9 mouse cellular contexts compared by ENCODE assay signal in the genomic region with DNA sequence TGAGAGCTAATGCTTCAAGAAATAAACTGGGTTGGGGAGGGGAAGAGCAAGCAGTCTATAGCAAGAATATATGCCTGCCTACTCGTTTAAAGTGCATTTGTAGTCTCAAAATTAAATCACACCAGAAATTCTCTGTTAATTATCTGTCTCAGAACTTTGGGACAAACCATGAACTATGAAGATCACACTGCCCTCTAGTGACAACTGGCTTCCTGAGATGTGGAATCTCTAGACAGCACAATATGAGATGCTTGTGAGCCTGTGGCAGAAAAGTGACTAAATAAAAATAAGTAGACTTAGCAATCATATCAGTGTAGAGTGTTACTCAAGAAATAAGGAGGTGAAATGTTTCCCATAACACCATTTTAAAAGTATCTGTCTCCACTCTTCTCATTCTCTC. TPM values are rescaled to one million over a fixed set of nuclear protein-coding genes. Genes with fewer than 3 reads are reported as not detected.
DNase-seq lines count a peak whose midpoint lies in the region; ATAC-seq and TF ChIP-seq lines count a peak whose summit lies in the region.
"Had no signal": no experiment of that assay in that cellular context is flagged by ENCODE, and none has a peak within 500 bp of the region (broad histone marks: within the 10 kb centered on the region; RNA-seq: fewer than 3 reads in every experiment).

No protein-coding gene starts in this region.

- intact Hi-C loops in left cerebral cortex, postnatal 10 days (cut with DNase I): loop anchor here (2.0 kb wide), 1 partner anchor 164 kb away; no protein-coding TSS in a partner anchor

- H3K27me3 ChIP-seq in heart, postnatal 0 days (ENCODE audit: control insufficient read depth, insufficient read depth, low read length): no peaks in the 10 kb centered on the region
- H3K27me3 ChIP-seq in heart, embryonic 10.5 days (ENCODE audit: insufficient read depth, poor library complexity, severe bottlenecking): no peaks in the 10 kb centered on the region
- H3K27me3 ChIP-seq: neural tube, embryonic 12.5 days had no signal

- H3K4me1 ChIP-seq in heart, postnatal 0 days (ENCODE audit: control insufficient read depth, insufficient read depth): no peaks in the 10 kb centered on the region
- no peaks in the 10 kb centered on the region for H3K4me1 ChIP-seq in heart, embryonic 10.5 days
- H3K4me1 ChIP-seq: neural tube, embryonic 12.5 days had no signal

- H3K9ac ChIP-seq in heart, postnatal 0 days (replicated peaks; ENCODE audit: low read depth, low read length): no peak overlapping the region
- H3K9ac ChIP-seq: neural tube, embryonic 12.5 days had no signal

- H3K27ac ChIP-seq in heart, postnatal 0 days (ENCODE audit: low read depth): no peak overlapping the region
- H3K27ac ChIP-seq in heart, embryonic 10.5 days: no peak overlapping the region
- H3K27ac ChIP-seq: neural tube, embryonic 12.5 days had no signal

- 3% methylated on average over 1 of the region's 1 CpGs for WGBS in heart, postnatal 0 days
- WGBS in heart, embryonic 10.5 days: 2% methylated on average over 1 of the region's 1 CpGs

- H3K4me3 ChIP-seq in heart, postnatal 0 days (ENCODE audit: low read depth, low read length): no peak overlapping the region
- no peak overlapping the region for H3K4me3 ChIP-seq in heart, embryonic 10.5 days
- H3K4me3 ChIP-seq: neural tube, embryonic 12.5 days had no signal

- no peak overlapping the region for H3K4me2 ChIP-seq in heart, postnatal 0 days (ENCODE audit: low read depth, low read length)
- H3K4me2 ChIP-seq: neural tube, embryonic 12.5 days had no signal

- TF ChIP-seq CTCF in heart, postnatal 0 days (IDR thresholded peaks at IDR 0.05; ENCODE audit: low read depth): peak; percentile 58

- no peaks in the 10 kb centered on the region for H3K9me3 ChIP-seq in heart, postnatal 0 days (replicated peaks; ENCODE audit: control insufficient read depth, low read length)
- H3K9me3 ChIP-seq in heart, embryonic 10.5 days: no peaks in the 10 kb centered on the region
- H3K9me3 ChIP-seq: neural tube, embryonic 12.5 days had no signal

- no peaks in the 10 kb centered on the region for H3K36me3 ChIP-seq in heart, postnatal 0 days (replicated peaks; ENCODE audit: control insufficient read depth, insufficient read depth, low read length)
- H3K36me3 ChIP-seq in heart, embryonic 10.5 days: no peaks in the 10 kb centered on the region
- H3K36me3 ChIP-seq: neural tube, embryonic 12.5 days had no signal

- DNase-seq in heart, postnatal 0 days (ENCODE audit: low spot score): peak; percentile 8
- DNase-seq in heart, embryonic 10.5 days (ENCODE audit: low spot score): no peak
- DNase-seq in 3T3-L1 (ENCODE audit: low read depth, low spot score): peak; percentile 84
- peak; percentile 34 for DNase-seq in ZHBTc4 (ENCODE audit: low read depth, low spot score)
- DNase-seq in frontal cortex, adult 2 months (ENCODE audit: extremely low spot score in 1 of 2, low spot score in 1 of 2): peak; percentile 0 to 71
- peak; percentile 30 to 34 for DNase-seq in left cerebral cortex, postnatal 10 days (ENCODE audit: extremely low spot score in 1 of 2, low spot score in 2 of 2)
- DNase-seq in spleen, postnatal 36 days (ENCODE audit: low spot score in 2 of 2): no peak

- no peak for TF ChIP-seq EP300 in heart, postnatal 0 days (IDR thresholded peaks at IDR 0.05; ENCODE audit: low read depth)

- no peak for ATAC-seq in heart, postnatal 0 days (ENCODE audit: insufficient read depth, low read depth)
- ATAC-seq in megakaryocyte-erythroid progenitor cell, adult 5-6 weeks (replicated peaks; ENCODE audit: low FRiP score, low TSS enrichment, poor library complexity, severe bottlenecking): no peak

RNA-seq across cellular contexts. Expression of a gene that starts 31.3 kb away (rescaled TPM):
- 0.31 and 4.4 TPM in 2 replicates for total RNA-seq in heart, postnatal 0 days (2014; rRNA removed; ENCODE audit: low replicate concordance)
- polyA plus RNA-seq in heart, postnatal 0 days (2015; fragmentation: Nextera tagmentation; extraction: Ambion mirVana): 1.6 and 2.1 TPM in 2 replicates
- 3.5 and 3.6 TPM in 2 replicates for polyA plus RNA-seq in heart, embryonic 10.5 days (2016; fragmentation: Nextera tagmentation; extraction: Ambion mirVana)
- polyA plus RNA-seq in frontal cortex, adult 2 months (2012; rRNA removed): 0.15 and 0.26 TPM in 2 replicates
- under 1 TPM; 0.56 to 0.61 TPM for total RNA-seq in left cerebral cortex, postnatal 10 days (2021)
- not detected in 2 replicates for total RNA-seq in megakaryocyte-erythroid progenitor cell, adult 5-6 weeks (2014; fragmentation: Nextera tagmentation)
- not detected in 2 replicates for total RNA-seq in megakaryocyte-erythroid progenitor cell, adult 5-6 weeks (2017)

Comparison
In these comparisons a context has a peak if more than half of its experiments do, and no peak if none do; other contexts are left out.
1. DNase-seq: peak in heart, postnatal 0 days (single experiment), 3T3-L1 (single experiment), ZHBTc4 (single experiment), frontal cortex, adult 2 months (2 of 2) and left cerebral cortex, postnatal 10 days (2 of 2); none in heart, embryonic 10.5 days (single experiment) and spleen, postnatal 36 days (0 of 2).